Mouse (Mus musculus) kidney, adult 2 months (tissue): ENCODE results near the gene Olfr872.

Experiments used
- CTCF ChIP-seq: fragments of 200-500 bp; conservative IDR thresholded peaks from 2 replicates; pipeline ENCODE4 v1.5.1; 2011; ENCODE audit warnings: low read depth, mild to moderate bottlenecking, control low read depth, low read length, moderate library complexity, mixed read lengths; ENCODE audit not compliant: insufficient read depth, insufficient read length
- POLR2A ChIP-seq: fragments of 200-500 bp; IDR thresholded peaks from one replicate; pipeline ENCODE4 v1.6.1; 2011; ENCODE audit warnings: low read depth, low read length, control low read depth

DNA sequence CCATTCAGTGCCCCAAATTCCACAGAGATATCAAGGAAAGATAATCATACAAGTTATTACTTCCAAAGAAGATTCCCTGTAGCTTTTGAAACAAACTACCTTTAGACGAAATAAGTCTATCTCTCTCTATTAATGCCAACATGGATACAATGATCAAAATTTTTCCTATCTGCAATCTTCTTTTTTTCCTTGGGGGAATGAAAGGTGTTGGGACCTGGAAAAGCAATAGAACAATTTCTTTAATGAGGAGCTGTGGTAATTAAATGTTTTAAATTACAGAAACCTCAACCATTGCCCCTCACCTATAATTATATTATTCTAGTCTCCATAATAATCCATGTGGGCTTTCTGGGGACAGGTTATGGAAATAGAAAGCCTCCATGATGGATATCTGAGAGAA is 45.1 kb downstream of the Olfr872 start, which contains the start of gene Olfr39:
- TF ChIP-seq CTCF (no peak), POLR2A (no peak)
